Mouse (Mus musculus) stomach, embryonic 16.5 days (tissue): ENCODE data around the gene Rfxap. TPM values are rescaled to one million over a fixed set of nuclear protein-coding genes. Genes with fewer than 3 reads are reported as not detected.
"Not testable (repeated sequence)": the region's sequence is repeated elsewhere in the genome, so short reads cannot be mapped to it uniquely, and the experiment has no call there.

ENCODE experiments used
- ATAC-seq: fragments of 200-750 bp; cut with Nextera tagmentation; 2 replicates; pipeline ENCODE4 v1.8.0; 2017; ENCODE audit warnings: moderate number of reproducible peaks, moderate TSS enrichment; ENCODE audit not compliant: insufficient read depth, low FRiP score
- H3K27ac ChIP-seq: fragments of 300-500 bp; sonication (generic); 2 replicates; pipeline ENCODE4 v1.5.1; 2014; ENCODE audit warnings: low read length
- H3K27me3 ChIP-seq: fragments of 300-500 bp; sonication (generic); 2 replicates; pipeline ENCODE4 v1.6.1; 2014; ENCODE audit warnings: low read length, control low read depth, mixed read lengths; ENCODE audit not compliant: control insufficient read depth, insufficient read depth
- H3K36me3 ChIP-seq: fragments of 300-500 bp; sonication (generic); 2 replicates; pipeline ENCODE4 v1.6.1; 2014; ENCODE audit warnings: low read length; ENCODE audit not compliant: control insufficient read depth, insufficient read depth
- H3K4me1 ChIP-seq: fragments of 300-500 bp; sonication (generic); 2 replicates; pipeline ENCODE4 v1.6.1; 2014; ENCODE audit warnings: low read length, control low read depth, mixed read lengths; ENCODE audit not compliant: control insufficient read depth, insufficient read depth
- H3K4me2 ChIP-seq: fragments of 300-500 bp; sonication (generic); 2 replicates; pipeline ENCODE4 v1.6.1; 2014; ENCODE audit warnings: low read depth, low read length, mixed read lengths
- H3K4me3 ChIP-seq: fragments of 300-500 bp; sonication (generic); replicated peaks from 2 replicates; pipeline ENCODE4 v1.5.1; 2014; ENCODE audit warnings: mild to moderate bottlenecking, low read length
- H3K9ac ChIP-seq: fragments of 300-500 bp; sonication (generic); 2 replicates; pipeline ENCODE4 v1.6.1; 2014; ENCODE audit warnings: low read length
- H3K9me3 ChIP-seq: fragments of 300-500 bp; sonication (generic); replicated peaks from 2 replicates; pipeline ENCODE4 v1.6.1; 2016; ENCODE audit warnings: low read length, control low read depth; ENCODE audit not compliant: control insufficient read depth
- WGBS: fragments of 180-500 bp; shearing (Covaris S2); extraction: QIAGEN DNeasy Blood & Tissue Kit; methylation state at CpG from one replicate; pipeline ENCODE4 v1.1.7; 2014; 5-methylcytosine and 5-hydroxymethylcytosine counted together
- polyA plus RNA-seq: library from polyadenylated mRNA; unstranded; fragments of >200 nt; fragmentation: Nextera tagmentation; extraction: Ambion mirVana; gene quantifications from 2 replicates; pipeline ENCODE4 v1.2.1, GENCODE M21; 2015

Gene Rfxap
- polyA plus RNA-seq, 1 experiment from 2014 or later = 19.0 TPM

DNA sequence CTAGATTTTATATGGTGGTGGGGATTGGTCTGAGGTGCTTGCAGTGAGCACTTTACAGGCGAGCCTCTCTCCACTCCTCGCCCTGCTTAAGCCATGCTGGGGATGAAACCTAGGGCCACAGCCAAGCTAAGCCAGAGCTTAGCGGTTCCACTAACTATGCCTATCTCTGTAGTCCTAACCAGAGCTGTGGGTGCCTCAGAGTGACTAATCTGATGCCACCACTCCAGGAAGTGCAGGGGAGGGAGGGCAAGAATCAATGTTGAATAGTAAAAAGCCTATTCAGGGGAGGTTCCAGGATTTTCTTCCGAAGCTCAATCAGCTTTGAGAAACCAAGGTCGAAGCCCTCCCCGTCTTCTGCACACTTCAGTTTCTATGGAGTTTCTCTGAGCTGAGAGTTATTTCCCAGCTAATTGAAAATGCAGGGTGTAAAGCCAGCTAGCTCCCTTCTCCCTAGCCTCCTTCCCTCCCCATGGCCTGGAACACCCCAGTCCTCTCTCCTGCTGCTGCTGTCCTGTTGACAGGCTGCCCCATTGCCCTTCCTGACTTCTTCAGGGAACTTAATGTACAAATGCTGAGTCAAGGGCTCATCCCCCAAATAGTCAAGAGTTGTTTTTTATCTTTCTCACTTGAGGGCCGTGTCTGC, 31.5 kb downstream of the Rfxap start:
- Histone ChIP-seq H3K36me3 (no peaks in the 10 kb centered on the region), H3K27me3 (no peaks in the 10 kb centered on the region), H3K4me3 (no peak overlapping the region), H3K4me2 (no peak overlapping the region), H3K9ac (no peak overlapping the region), H3K4me1 (0 out of 2 replicates have a peak, but pooled peaks cover 3% of the 10 kb centered on the region), H3K9me3 (peaks cover 5% of the 10 kb centered on the region; the same call in 1 of the 2 replicates), H3K27ac (no peak overlapping the region)
- 0 out of 2 replicates have a peak, but pooled peaks have one; percentile 37 for ATAC-seq
- WGBS = 65% methylated on average over 7 of the region's 7 CpGs

DNA sequence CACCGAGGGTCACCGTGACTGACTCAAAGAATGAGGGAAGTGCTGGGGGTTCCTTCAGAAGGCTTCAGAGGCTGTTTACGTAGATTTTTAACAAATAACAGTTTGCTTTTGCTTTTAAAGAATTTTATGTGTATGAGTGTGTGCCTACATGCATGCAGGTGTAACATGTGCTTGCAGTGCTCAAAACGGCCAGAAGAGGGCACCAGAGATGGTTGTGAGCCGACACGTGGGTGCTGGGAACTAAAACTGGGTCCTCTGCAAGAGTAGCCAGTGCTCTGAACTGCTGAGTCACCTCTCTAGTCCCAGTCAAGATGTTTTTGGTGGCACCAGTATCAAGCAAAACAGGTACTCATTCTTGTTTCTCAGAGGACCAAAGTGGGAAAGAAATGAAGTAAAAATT, 34.0 kb downstream of the Rfxap start:
- Histone ChIP-seq H3K4me2 (no peak overlapping the region), H3K4me3 (no peak overlapping the region), H3K36me3 (no peaks in the 10 kb centered on the region), H3K27me3 (no peaks in the 10 kb centered on the region), H3K9me3 (peaks cover 5% of the 10 kb centered on the region; the same call in 1 of the 2 replicates), H3K9ac (no peak overlapping the region), H3K27ac (no peak overlapping the region), H3K4me1 (peaks cover 10% of the 10 kb centered on the region)
- ATAC-seq = no peak
- WGBS = 86% methylated on average over 6 of the region's 6 CpGs

DNA sequence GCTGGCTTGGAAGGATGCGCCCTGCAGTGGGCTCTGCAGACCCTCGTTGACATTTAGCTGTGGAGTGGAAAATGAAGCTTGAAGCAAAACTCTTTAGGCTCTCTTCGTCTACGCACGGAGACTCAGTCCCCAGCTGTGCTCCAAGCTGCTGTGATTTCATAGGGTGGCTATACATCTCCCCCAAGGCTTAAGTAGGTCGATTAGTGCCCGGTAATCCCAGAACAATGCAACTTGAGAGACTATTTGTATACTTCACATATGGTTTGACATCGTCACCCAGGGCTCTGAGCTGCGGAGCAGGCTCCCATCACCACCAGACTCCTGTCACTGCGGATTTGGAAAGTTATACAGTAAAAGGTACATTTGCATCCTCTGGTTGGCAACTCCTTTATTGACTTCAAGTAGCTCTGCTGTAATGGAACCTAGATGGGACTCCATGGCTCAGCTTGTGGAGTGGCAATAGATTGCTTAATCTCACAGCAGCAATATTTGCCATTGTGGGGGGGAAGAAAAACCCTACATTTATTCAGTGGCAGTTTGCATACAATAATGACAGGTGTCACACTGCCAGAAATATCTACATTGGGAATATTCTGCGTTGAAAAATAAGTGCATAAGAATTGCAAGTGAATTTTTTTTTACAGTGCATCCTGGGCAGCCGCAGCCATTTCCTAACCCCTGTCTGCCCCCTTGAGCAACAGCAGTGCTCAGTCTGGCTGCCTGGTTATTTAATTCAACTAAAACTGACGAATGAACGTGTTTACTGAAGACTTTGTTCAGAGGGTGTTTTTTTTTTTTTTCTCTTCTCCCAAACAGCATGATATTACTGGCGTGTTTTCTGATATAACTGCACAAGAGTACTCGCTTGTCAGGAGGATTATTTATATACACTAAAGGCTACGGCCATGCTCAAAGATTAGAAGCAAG, 38.0 kb downstream of the Rfxap start:
- Histone ChIP-seq H3K36me3 (no peaks in the 10 kb centered on the region), H3K27ac (no peak overlapping the region), H3K27me3 (no peaks in the 10 kb centered on the region), H3K4me3 (no peak overlapping the region), H3K4me1 (peaks cover 8% of the 10 kb centered on the region), H3K9me3 (peaks cover 5% of the 10 kb centered on the region; the same call in 1 of the 2 replicates), H3K9ac (no peak overlapping the region), H3K4me2 (no peak overlapping the region)
- no peak for ATAC-seq
- 57% methylated on average over 17 of the region's 17 CpGs for WGBS

DNA sequence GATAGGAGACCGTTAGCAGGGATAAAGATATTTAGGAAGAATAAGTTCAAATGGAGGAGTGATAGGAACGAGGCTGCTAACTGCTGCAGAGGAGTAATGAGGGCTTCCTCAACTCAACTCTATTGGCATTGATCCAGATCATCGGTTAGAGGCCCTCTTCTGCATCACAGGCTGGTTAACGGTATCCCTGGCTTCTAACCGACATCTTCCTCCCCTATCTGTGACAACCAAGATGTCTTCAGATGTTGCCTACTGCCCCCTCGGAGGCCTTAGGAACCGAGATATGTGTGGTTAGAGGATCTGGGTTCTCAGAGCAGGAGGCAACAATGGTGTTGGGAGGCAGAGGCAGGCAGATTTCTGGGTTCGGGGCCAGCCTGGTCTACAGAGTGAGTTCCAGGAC, 39.0 kb downstream of the Rfxap start:
- Histone ChIP-seq H3K4me3 (no peak overlapping the region), H3K36me3 (no peaks in the 10 kb centered on the region), H3K4me2 (no peak overlapping the region), H3K4me1 (peaks cover 7% of the 10 kb centered on the region), H3K9me3 (peaks cover 3% of the 10 kb centered on the region; the same call in 1 of the 2 replicates), H3K27me3 (no peaks in the 10 kb centered on the region), H3K9ac (no peak overlapping the region), H3K27ac (no peak overlapping the region)
- no peak for ATAC-seq
- WGBS = 82% methylated on average over 8 of the region's 8 CpGs

DNA sequence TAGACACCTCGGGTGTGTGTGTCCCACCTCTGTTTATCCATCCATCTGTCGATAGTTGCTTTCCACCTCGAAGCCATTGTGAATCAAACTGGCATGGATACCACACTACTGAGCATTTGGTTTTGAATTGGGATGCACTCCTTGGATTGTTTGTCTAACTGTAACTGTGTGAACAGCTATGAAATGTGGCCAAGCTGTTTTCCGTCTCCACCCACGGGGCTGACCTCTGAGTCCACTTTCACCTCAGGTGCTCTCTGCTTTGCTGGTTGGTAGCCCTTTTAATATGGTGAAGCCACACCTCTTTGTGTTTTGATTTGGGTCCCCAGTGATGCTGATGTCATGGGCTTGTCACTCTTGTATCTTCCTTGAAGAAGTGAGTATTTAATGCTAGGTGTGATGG, 40.8 kb downstream of the Rfxap start:
- peak overlapping the region; percentile 75; the same call in 1 of the 2 replicates for H3K27ac ChIP-seq
- 63% methylated on average over 5 of the region's 5 CpGs for whole genome bisulfite sequencing
- no peak for ATAC-seq

DNA sequence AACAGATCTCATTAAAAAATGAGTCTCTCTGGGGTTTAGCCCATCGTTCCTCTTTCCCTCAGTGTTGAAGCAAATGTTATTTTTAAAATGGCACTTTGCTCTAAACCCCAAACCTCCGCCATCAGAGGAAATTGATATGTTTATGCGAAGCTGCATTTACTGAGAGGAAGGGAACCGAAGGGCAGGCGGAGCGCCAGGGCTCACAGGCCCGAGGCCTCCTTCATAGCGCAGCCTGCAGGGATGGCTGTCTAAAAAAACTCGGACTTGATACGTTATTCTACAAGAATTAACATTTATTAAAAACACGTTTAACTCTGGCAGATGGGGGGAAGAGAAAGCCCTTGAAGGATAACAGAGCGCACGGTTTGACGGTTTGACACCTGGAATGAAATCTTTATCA, 41.6 kb downstream of the Rfxap start:
- Histone ChIP-seq H3K4me1 (peaks cover 7% of the 10 kb centered on the region), H3K9me3 (no peaks in the 10 kb centered on the region), H3K9ac (no peak overlapping the region; the same call in 1 of the 2 replicates), H3K27ac (no peak overlapping the region; the same call in 1 of the 2 replicates), H3K27me3 (no peaks in the 10 kb centered on the region), H3K36me3 (no peaks in the 10 kb centered on the region), H3K4me2 (peak overlapping the region; percentile 9; the same call in 1 of the 2 replicates), H3K4me3 (no peak overlapping the region)
- 40% methylated on average over 14 of the region's 14 CpGs for WGBS
- ATAC-seq = peak; percentile 48; the same call in 1 of the 2 replicates

More for the DNA sequence above, 40.8 kb downstream of the Rfxap start:
- H3K9ac ChIP-seq = no peak overlapping the region
- no peak overlapping the region for H3K4me3 ChIP-seq
- no peaks in the 10 kb centered on the region for H3K9me3 ChIP-seq
- H3K27me3 ChIP-seq = no peaks in the 10 kb centered on the region
- no peaks in the 10 kb centered on the region for H3K36me3 ChIP-seq
- H3K4me2 ChIP-seq = peak overlapping the region; percentile 27; the same call in 1 of the 2 replicates
- H3K4me1 ChIP-seq = peaks cover 7% of the 10 kb centered on the region

DNA sequence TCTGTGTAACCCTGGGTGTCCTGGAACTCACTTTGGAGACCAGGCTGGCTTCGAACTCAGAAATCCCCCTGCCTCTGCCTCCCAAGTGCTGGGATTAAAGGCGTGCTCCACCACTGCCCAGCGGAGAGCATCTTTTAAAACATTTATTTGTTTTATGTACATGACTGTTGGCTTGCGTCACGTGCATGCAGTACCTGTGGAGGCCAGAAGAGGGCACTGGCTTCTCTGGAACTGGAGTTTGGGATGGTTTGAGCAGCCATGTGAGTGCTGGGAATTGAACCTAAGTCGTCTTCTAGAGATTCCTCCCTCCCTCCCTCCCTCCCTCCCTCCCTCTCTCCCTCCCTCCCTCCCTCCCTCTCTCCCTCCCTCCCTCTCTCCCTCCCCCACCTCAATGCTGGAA, 42.1 kb downstream of the Rfxap start:
- H3K9me3 ChIP-seq, H3K4me1 ChIP-seq, H3K4me2 ChIP-seq, H3K4me3 ChIP-seq, H3K36me3 ChIP-seq, H3K9ac ChIP-seq, H3K27me3 ChIP-seq, ATAC-seq: not testable (repeated sequence)
- 79% methylated on average over 6 of the region's 6 CpGs for WGBS
- peak overlapping the region; percentile 52 for H3K27ac ChIP-seq

DNA sequence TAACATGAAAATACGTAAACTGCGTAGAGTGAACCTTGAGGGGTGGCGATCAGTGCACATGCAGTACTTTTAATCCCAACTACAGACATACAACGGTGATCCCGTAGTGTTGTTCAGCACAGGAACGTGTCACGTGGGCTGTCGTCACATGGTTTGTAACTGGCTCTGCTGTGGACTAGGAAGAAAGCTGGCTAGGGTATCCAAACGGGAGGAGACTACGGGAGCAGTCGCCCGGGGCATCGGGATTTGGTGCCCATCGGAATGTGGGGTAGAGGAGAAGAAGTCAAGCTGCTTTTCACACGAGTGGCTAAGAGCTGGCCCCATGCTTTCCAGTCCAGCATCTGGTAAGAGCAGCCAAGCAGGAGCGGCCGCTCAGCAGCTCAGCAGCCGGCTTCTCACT, 43.2 kb downstream of the Rfxap start:
- H3K9ac ChIP-seq = no peak overlapping the region
- H3K36me3 ChIP-seq = no peaks in the 10 kb centered on the region

DNA sequence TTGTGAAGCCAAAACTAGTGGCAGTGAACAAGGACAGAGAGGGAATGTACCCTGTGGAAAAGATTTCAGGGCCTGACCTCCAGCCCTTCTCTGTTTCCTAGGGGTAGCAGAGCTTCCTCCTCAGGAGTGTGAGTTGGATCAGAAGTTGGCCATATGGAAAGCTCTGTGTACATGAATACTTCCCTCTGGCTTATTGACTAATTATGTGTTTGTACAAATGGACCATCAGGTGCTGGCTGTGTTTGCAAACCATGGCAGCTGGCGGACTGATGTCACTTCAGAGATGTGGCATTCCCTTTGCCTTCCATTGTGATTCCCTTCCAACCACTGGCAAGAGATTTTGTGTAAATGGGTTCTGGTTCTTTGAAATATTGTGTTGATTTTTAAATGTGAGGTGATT, 46.3 kb downstream of the Rfxap start:
- WGBS = 76% methylated on average over 1 of the region's 1 CpGs
- ATAC-seq = no peak
- peaks cover 10% of the 10 kb centered on the region; the same call in 1 of the 2 replicates for H3K4me1 ChIP-seq
- H3K27me3 ChIP-seq = no peaks in the 10 kb centered on the region
- H3K4me3 ChIP-seq = no peak overlapping the region
- no peaks in the 10 kb centered on the region for H3K9me3 ChIP-seq
- H3K36me3 ChIP-seq = no peaks in the 10 kb centered on the region
- H3K9ac ChIP-seq = no peak overlapping the region
- no peak overlapping the region for H3K27ac ChIP-seq
- H3K4me2 ChIP-seq = no peak overlapping the region

More for the DNA sequence above, 43.2 kb downstream of the Rfxap start:
- no peak overlapping the region for H3K27ac ChIP-seq
- no peaks in the 10 kb centered on the region for H3K27me3 ChIP-seq
- WGBS = 72% methylated on average over 18 of the region's 18 CpGs
- no peak for ATAC-seq
- H3K4me3 ChIP-seq = peak overlapping the region; percentile 1; the same call in 1 of the 2 replicates
- H3K4me2 ChIP-seq = peak overlapping the region; percentile 27; the same call in 1 of the 2 replicates
- H3K4me1 ChIP-seq = peaks cover 4% of the 10 kb centered on the region
- H3K9me3 ChIP-seq = no peaks in the 10 kb centered on the region
